Mouse (Mus musculus): ENCODE measurements around the gene Creg2.
"Not testable (repeated sequence)": the region's sequence is repeated elsewhere in the genome, so short reads cannot be mapped to it uniquely, and the experiment has no call there.

Gene Creg2

GRCm38 (mm10) chr1:39651241-39651548, at the start of gene Creg2:
Creg2 (minus strand) TSS chr1:39651474.
- DNase-seq: no peak

- no peak for DNase-seq
These were observed 49.5 kb upstream of the Creg2 start for GRCm38 (mm10) chr1:39700599-39701273.

- peak; percentile 55 for DNase-seq
These were observed 47.2 kb upstream of the Creg2 start for GRCm38 (mm10) chr1:39698456-39698855.

GRCm38 (mm10) chr1:39695198-39695597, 43.9 kb upstream of the Creg2 start:
- peak; percentile 61 for DNase-seq

- DNase-seq: peak; percentile 54
These were observed 43.5 kb upstream of the Creg2 start for GRCm38 (mm10) chr1:39694756-39695155.

GRCm38 (mm10) chr1:39691974-39692373, 40.7 kb upstream of the Creg2 start:
- no peak for DNase-seq

GRCm38 (mm10) chr1:39691061-39691460, 39.8 kb upstream of the Creg2 start:
- DNase-seq: no peak

GRCm38 (mm10) chr1:39688573-39688972, 37.3 kb upstream of the Creg2 start:
- no peak for DNase-seq

- no peak for DNase-seq
These were observed 36.0 kb upstream of the Creg2 start for GRCm38 (mm10) chr1:39687279-39687678.

- peak; percentile 88 for DNase-seq
These were observed 34.6 kb upstream of the Creg2 start for GRCm38 (mm10) chr1:39685841-39686240.

GRCm38 (mm10) chr1:39681638-39682037, 30.4 kb upstream of the Creg2 start:
- no peak for DNase-seq

- DNase-seq: no peak
These were observed 29.3 kb upstream of the Creg2 start for GRCm38 (mm10) chr1:39680546-39680945.

- DNase-seq: no peak
These were observed 27.6 kb upstream of the Creg2 start for GRCm38 (mm10) chr1:39678883-39679282.

- DNase-seq: no peak
These were observed 25.1 kb upstream of the Creg2 start for GRCm38 (mm10) chr1:39676221-39676876.

- DNase-seq: no peak
These were observed 21.3 kb upstream of the Creg2 start for GRCm38 (mm10) chr1:39672362-39673105.

- DNase-seq: no peak
These were observed 19.1 kb upstream of the Creg2 start for GRCm38 (mm10) chr1:39670211-39670935.

- no peak for DNase-seq
These were observed 15.5 kb upstream of the Creg2 start for GRCm38 (mm10) chr1:39666751-39667252.

- DNase-seq: no peak
These were observed 12.9 kb upstream of the Creg2 start for GRCm38 (mm10) chr1:39664039-39664625.

GRCm38 (mm10) chr1:39663050-39663449, 11.8 kb upstream of the Creg2 start:
- no peak for DNase-seq

GRCm38 (mm10) chr1:39656976-39657529, 5.8 kb upstream of the Creg2 start:
- DNase-seq: no peak

GRCm38 (mm10) chr1:39654901-39655300, 3.6 kb upstream of the Creg2 start:
- not testable (repeated sequence) for DNase-seq

GRCm38 (mm10) chr1:39653028-39653427, 1.8 kb upstream of the Creg2 start:
- DNase-seq: no peak

All from kidney, postnatal 14 days (tissue).